Mouse (Mus musculus) bone marrow, adult 2 months (tissue): ENCODE measurements at regions not wholly inside any gene's neighbourhood (a gene's known extent, or its start where the extent isn't known, plus 50 kb on each side); places are given as distances from the start of the nearest gene placed in this dataset.

Experiments
- CTCF ChIP-seq: fragments of 200-500 bp; IDR thresholded peaks from 2 replicates; pipeline ENCODE4 v1.5.1; 2011; ENCODE audit warnings: low read length, control low read depth; ENCODE audit not compliant: control insufficient read depth, insufficient read depth
- POLR2A ChIP-seq: fragments of 200-500 bp; IDR thresholded peaks from 2 replicates; pipeline ENCODE4 v1.6.1; 2011; ENCODE audit warnings: low read depth, mild to moderate bottlenecking, control low read depth, low read length, borderline replicate concordance; ENCODE audit not compliant: control insufficient read depth

- TF ChIP-seq CTCF, result no peak
- no peak for TF ChIP-seq POLR2A
Observed at GRCm38 (mm10) chr16:87234199-87234598, 119.8 kb upstream of the N6amt1 start.
